Mouse (Mus musculus): ENCODE measurements around the gene Slc22a4. TPM values are rescaled to one million over a fixed set of nuclear protein-coding genes. Genes with fewer than 3 reads are reported as not detected.

The Slc22a4 gene
- polyA plus RNA-seq, 1 experiment from 2014 or later, result 0.38 TPM

- no peak overlapping the region for H3K4me2 ChIP-seq
- H3K27ac ChIP-seq (ENCODE audit: low read depth), result no peak overlapping the region
- no peaks in the 10 kb centered on the region for H3K27me3 ChIP-seq (ENCODE audit: insufficient read depth, low read length)
- H3K4me1 ChIP-seq (ENCODE audit: insufficient read depth), result no peaks in the 10 kb centered on the region
- no peak overlapping the region for H3K4me3 ChIP-seq (ENCODE audit: low read depth, low read length)
- no peaks in the 10 kb centered on the region for H3K36me3 ChIP-seq (ENCODE audit: insufficient read depth)
- no peak for TF ChIP-seq CTCF (IDR thresholded peaks at IDR 0.05; ENCODE audit: low read depth)
- ATAC-seq (ENCODE audit: insufficient read depth) (no peak), DNase-seq (no peak)
- no peaks in the 10 kb centered on the region for H3K9me3 ChIP-seq (ENCODE audit: low read depth, low read length)
- WGBS, result 73% methylated on average over 3 of the region's 3 CpGs
- H3K9ac ChIP-seq, result no peak overlapping the region
These were observed 8.8 kb downstream of the Slc22a4 start for GRCm38 (mm10) chr11:54018893-54019732.

GRCm38 (mm10) chr11:54017596-54017995 lies 10.3 kb downstream of the Slc22a4 start:
- ATAC-seq (ENCODE audit: insufficient read depth) (no peak), DNase-seq (no peak)
- WGBS, result 66% methylated on average over 4 of the region's 4 CpGs
- no peaks in the 10 kb centered on the region for H3K27me3 ChIP-seq (ENCODE audit: insufficient read depth, low read length)
- no peak overlapping the region for H3K27ac ChIP-seq (ENCODE audit: low read depth)
- no peak overlapping the region for H3K4me3 ChIP-seq (ENCODE audit: low read depth, low read length)
- TF ChIP-seq CTCF (IDR thresholded peaks at IDR 0.05; ENCODE audit: low read depth), result no peak
- no peak overlapping the region for H3K4me2 ChIP-seq
- no peaks in the 10 kb centered on the region for H3K4me1 ChIP-seq (ENCODE audit: insufficient read depth)
- no peaks in the 10 kb centered on the region for H3K36me3 ChIP-seq (ENCODE audit: insufficient read depth)
- H3K9me3 ChIP-seq (ENCODE audit: low read depth, low read length), result no peaks in the 10 kb centered on the region
- no peak overlapping the region for H3K9ac ChIP-seq

DNA sequence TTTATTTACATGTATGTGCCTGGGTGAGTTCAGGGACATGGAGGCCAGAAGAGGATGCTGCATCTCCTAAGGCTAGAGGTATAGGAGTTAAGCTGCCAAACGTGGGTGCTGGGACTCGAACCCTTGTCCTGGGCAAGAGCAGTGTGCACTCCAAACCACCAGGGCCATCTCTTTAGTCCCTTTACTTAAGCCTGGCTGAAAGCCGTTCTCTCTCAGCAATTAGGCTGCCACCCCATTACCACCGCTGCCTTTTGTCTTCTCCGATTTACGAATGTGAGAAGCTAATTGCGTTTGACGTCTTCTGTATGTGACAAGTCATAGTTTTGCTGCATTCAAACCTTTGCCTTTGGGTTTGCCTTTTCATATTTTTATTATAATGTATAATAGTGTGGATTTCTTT lies 11.8 kb downstream of the Slc22a4 start:
- Histone ChIP-seq H3K4me3 (ENCODE audit: low read depth, low read length) (no peak overlapping the region), H3K4me2 (no peak overlapping the region), H3K27me3 (ENCODE audit: insufficient read depth, low read length) (no peaks in the 10 kb centered on the region), H3K4me1 (ENCODE audit: insufficient read depth) (no peaks in the 10 kb centered on the region), H3K9ac (no peak overlapping the region), H3K27ac (ENCODE audit: low read depth) (no peak overlapping the region), H3K36me3 (ENCODE audit: insufficient read depth) (no peaks in the 10 kb centered on the region), H3K9me3 (ENCODE audit: low read depth, low read length) (no peaks in the 10 kb centered on the region)
- 77% methylated on average over 8 of the region's 8 CpGs for WGBS
- ATAC-seq (ENCODE audit: insufficient read depth), result no peak
- no peak for DNase-seq
- TF ChIP-seq CTCF (IDR thresholded peaks at IDR 0.05; ENCODE audit: low read depth), result no peak

- Histone ChIP-seq H3K9ac (no peak overlapping the region), H3K27ac (ENCODE audit: low read depth) (no peak overlapping the region), H3K36me3 (ENCODE audit: insufficient read depth) (no peaks in the 10 kb centered on the region), H3K27me3 (ENCODE audit: insufficient read depth, low read length) (no peaks in the 10 kb centered on the region), H3K9me3 (ENCODE audit: low read depth, low read length) (no peaks in the 10 kb centered on the region), H3K4me2 (no peak overlapping the region), H3K4me1 (ENCODE audit: insufficient read depth) (no peaks in the 10 kb centered on the region), H3K4me3 (ENCODE audit: low read depth, low read length) (no peak overlapping the region)
- TF ChIP-seq CTCF (IDR thresholded peaks at IDR 0.05; ENCODE audit: low read depth), result no peak
- ATAC-seq (ENCODE audit: insufficient read depth), result no peak
- no peak for DNase-seq
- WGBS, result 84% methylated on average over 5 of the region's 5 CpGs
These were observed 14.9 kb downstream of the Slc22a4 start for GRCm38 (mm10) chr11:54012961-54013360.

GRCm38 (mm10) chr11:54011255-54011654 lies 16.6 kb downstream of the Slc22a4 start:
- Histone ChIP-seq H3K36me3 (ENCODE audit: insufficient read depth) (no peaks in the 10 kb centered on the region), H3K4me3 (ENCODE audit: low read depth, low read length) (no peak overlapping the region), H3K4me2 (no peak overlapping the region), H3K27me3 (ENCODE audit: insufficient read depth, low read length) (no peaks in the 10 kb centered on the region), H3K9ac (no peak overlapping the region), H3K9me3 (ENCODE audit: low read depth, low read length) (no peaks in the 10 kb centered on the region), H3K4me1 (ENCODE audit: insufficient read depth) (no peaks in the 10 kb centered on the region; the same call in 1 of the 2 replicates), H3K27ac (ENCODE audit: low read depth) (no peak overlapping the region)
- TF ChIP-seq CTCF (IDR thresholded peaks at IDR 0.05; ENCODE audit: low read depth), result no peak
- DNase-seq (peak; percentile 47), ATAC-seq (ENCODE audit: insufficient read depth) (no peak)
- 64% methylated on average over 2 of the region's 2 CpGs for WGBS

- Histone ChIP-seq H3K4me1 (ENCODE audit: insufficient read depth) (no peaks in the 10 kb centered on the region; the same call in 1 of the 2 replicates), H3K9me3 (ENCODE audit: low read depth, low read length) (no peaks in the 10 kb centered on the region), H3K9ac (no peak overlapping the region), H3K4me2 (no peak overlapping the region), H3K4me3 (ENCODE audit: low read depth, low read length) (no peak overlapping the region), H3K27me3 (ENCODE audit: insufficient read depth, low read length) (no peaks in the 10 kb centered on the region), H3K27ac (ENCODE audit: low read depth) (no peak overlapping the region), H3K36me3 (ENCODE audit: insufficient read depth) (no peaks in the 10 kb centered on the region)
- TF ChIP-seq CTCF (IDR thresholded peaks at IDR 0.05; ENCODE audit: low read depth), result no peak
- 72% methylated on average over 10 of the region's 10 CpGs for WGBS
- ATAC-seq (ENCODE audit: insufficient read depth) (no peak), DNase-seq (peak; percentile 5)
These were observed 19.4 kb downstream of the Slc22a4 start for GRCm38 (mm10) chr11:54008416-54008920.

DNA sequence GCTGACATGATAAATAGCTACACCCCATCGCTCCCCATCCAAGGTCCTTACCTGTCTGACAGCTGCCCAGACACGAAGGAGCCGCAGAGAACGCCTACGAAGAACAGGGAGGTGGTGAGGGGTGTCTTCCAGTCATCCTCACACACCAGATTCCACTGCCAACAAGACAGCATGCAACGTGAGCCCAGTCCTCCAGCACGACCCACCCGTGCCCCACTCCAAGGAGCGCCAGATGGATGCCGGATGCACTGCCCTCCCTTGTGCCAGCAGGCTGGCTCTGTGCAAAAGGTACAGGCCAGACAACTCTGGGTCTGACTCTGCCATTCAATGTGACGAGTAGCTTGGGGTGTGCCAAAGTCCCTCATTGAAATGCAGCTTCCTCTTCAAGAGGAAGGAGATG lies 20.2 kb downstream of the Slc22a4 start:
- H3K4me1 ChIP-seq (ENCODE audit: insufficient read depth), result no peaks in the 10 kb centered on the region; the same call in 1 of the 2 replicates
- H3K4me2 ChIP-seq, result no peak overlapping the region
- H3K9ac ChIP-seq, result no peak overlapping the region
- DNase-seq (no peak), ATAC-seq (ENCODE audit: insufficient read depth) (no peak)
- no peak for TF ChIP-seq CTCF (IDR thresholded peaks at IDR 0.05; ENCODE audit: low read depth)
- H3K9me3 ChIP-seq (ENCODE audit: low read depth, low read length), result no peaks in the 10 kb centered on the region
- no peak overlapping the region for H3K27ac ChIP-seq (ENCODE audit: low read depth)
- 78% methylated on average over 11 of the region's 11 CpGs for WGBS
- H3K27me3 ChIP-seq (ENCODE audit: insufficient read depth, low read length), result no peaks in the 10 kb centered on the region
- H3K36me3 ChIP-seq (ENCODE audit: insufficient read depth), result no peaks in the 10 kb centered on the region
- H3K4me3 ChIP-seq (ENCODE audit: low read depth, low read length), result no peak overlapping the region

Data from lung, embryonic 14.5 days (tissue).